Mouse (Mus musculus) E14TG2a.4 (cell line): ENCODE results near the gene Spop.

Experiments
- H3K27me3 ChIP-seq: 2 replicates; pipeline ENCODE4 v1.6.1; 2014; ENCODE audit warnings: low read length, control low read depth; ENCODE audit not compliant: insufficient read depth
- H3K36me3 ChIP-seq: 2 replicates; pipeline ENCODE4 v1.6.1; 2014; ENCODE audit warnings: low read length, control low read depth; ENCODE audit not compliant: insufficient read depth
- H3K4me1 ChIP-seq: replicated peaks from 2 replicates; pipeline ENCODE4 v1.6.1; 2014; ENCODE audit warnings: low read depth, low read length, control low read depth
- H3K4me3 ChIP-seq: replicated peaks from 2 replicates; pipeline ENCODE4 v1.5.1; 2014; ENCODE audit warnings: mild to moderate bottlenecking, low read length
- H3K9me3 ChIP-seq: 2 replicates; pipeline ENCODE4 v1.6.1; 2014; ENCODE audit warnings: low read length, control low read depth
- CTCF ChIP-seq: conservative IDR thresholded peaks from 2 replicates; pipeline ENCODE4 v1.5.1; 2014; ENCODE audit warnings: low read length
- NANOG ChIP-seq: IDR thresholded peaks from 2 replicates; pipeline ENCODE4 v1.6.1; 2014; ENCODE audit warnings: borderline replicate concordance, low read length, mixed read lengths
- POU5F1 ChIP-seq: IDR thresholded peaks from 2 replicates; pipeline ENCODE4 v1.6.1; 2014; ENCODE audit warnings: low read length, borderline replicate concordance

Gene Spop

GRCm38 (mm10) chr11:95431344-95431743 lies 17.5 kb downstream of the Spop start:
- H3K27me3 ChIP-seq = no peaks in the 10 kb centered on the region
- no peak overlapping the region for H3K4me3 ChIP-seq
- H3K4me1 ChIP-seq = no peaks in the 10 kb centered on the region; the same call in 1 of the 2 replicates
- peaks cover 13% of the 10 kb centered on the region; the same call in 1 of the 2 replicates for H3K36me3 ChIP-seq
- TF ChIP-seq CTCF = no peak
- no peak for TF ChIP-seq NANOG
- no peak for TF ChIP-seq POU5F1
- H3K9me3 ChIP-seq = no peaks in the 10 kb centered on the region

- no peak for TF ChIP-seq POU5F1
- peak; percentile 91 for TF ChIP-seq CTCF
- H3K36me3 ChIP-seq = peaks cover 13% of the 10 kb centered on the region; the same call in 1 of the 2 replicates
- no peaks in the 10 kb centered on the region for H3K9me3 ChIP-seq
- no peaks in the 10 kb centered on the region for H3K27me3 ChIP-seq
- H3K4me1 ChIP-seq = no peaks in the 10 kb centered on the region; the same call in 1 of the 2 replicates
- no peak overlapping the region for H3K4me3 ChIP-seq
Observed at GRCm38 (mm10) chr11:95432194-95432593, 18.3 kb downstream of the Spop start.

DNA sequence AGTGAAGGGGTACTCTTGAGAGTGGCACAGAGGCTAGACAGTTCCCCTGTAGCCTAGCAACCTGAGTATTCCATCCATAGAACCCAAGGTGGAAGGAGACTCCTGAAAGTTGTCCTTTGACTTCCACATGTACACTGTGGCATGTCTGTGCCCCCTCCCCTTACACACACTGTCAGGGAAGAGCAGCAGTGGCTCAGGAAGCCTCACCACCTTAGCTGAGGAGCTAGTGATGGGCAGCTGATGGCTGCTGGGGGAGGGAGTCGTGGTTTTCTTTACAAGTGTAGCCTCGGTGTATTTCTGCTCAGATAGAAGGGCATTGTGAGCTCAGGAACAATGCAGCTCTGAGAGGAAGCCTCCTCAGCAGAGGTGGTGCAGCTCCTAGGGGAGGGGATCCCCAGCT lies 31.5 kb downstream of the Spop start:
- peaks cover 21% of the 10 kb centered on the region for H3K4me1 ChIP-seq
- no peaks in the 10 kb centered on the region for H3K9me3 ChIP-seq
- H3K4me3 ChIP-seq = no peak overlapping the region
- no peaks in the 10 kb centered on the region for H3K27me3 ChIP-seq
- 0 out of 2 replicates have a peak, but pooled peaks cover 18% of the 10 kb centered on the region for H3K36me3 ChIP-seq
- TF ChIP-seq CTCF = no peak
- TF ChIP-seq POU5F1 = no peak
- no peak for TF ChIP-seq NANOG

- no peak for TF ChIP-seq POU5F1
- no peak for TF ChIP-seq NANOG
- 0 out of 2 replicates have a peak, but pooled peaks have one; percentile 2 for TF ChIP-seq CTCF
- Histone ChIP-seq H3K9me3 (no peaks in the 10 kb centered on the region), H3K27me3 (no peaks in the 10 kb centered on the region), H3K4me3 (no peak overlapping the region), H3K36me3 (peaks cover 26% of the 10 kb centered on the region; the same call in 1 of the 2 replicates), H3K4me1 (peaks cover 21% of the 10 kb centered on the region)
Observed at GRCm38 (mm10) chr11:95446580-95447305, 32.9 kb downstream of the Spop start.

GRCm38 (mm10) chr11:95448346-95448745 lies 34.5 kb downstream of the Spop start:
- Histone ChIP-seq H3K9me3 (no peaks in the 10 kb centered on the region), H3K27me3 (no peaks in the 10 kb centered on the region), H3K4me3 (no peak overlapping the region), H3K36me3 (peaks cover 28% of the 10 kb centered on the region; the same call in 1 of the 2 replicates), H3K4me1 (peaks cover 21% of the 10 kb centered on the region)
- TF ChIP-seq POU5F1 (no peak), CTCF (no peak), NANOG (no peak)

DNA sequence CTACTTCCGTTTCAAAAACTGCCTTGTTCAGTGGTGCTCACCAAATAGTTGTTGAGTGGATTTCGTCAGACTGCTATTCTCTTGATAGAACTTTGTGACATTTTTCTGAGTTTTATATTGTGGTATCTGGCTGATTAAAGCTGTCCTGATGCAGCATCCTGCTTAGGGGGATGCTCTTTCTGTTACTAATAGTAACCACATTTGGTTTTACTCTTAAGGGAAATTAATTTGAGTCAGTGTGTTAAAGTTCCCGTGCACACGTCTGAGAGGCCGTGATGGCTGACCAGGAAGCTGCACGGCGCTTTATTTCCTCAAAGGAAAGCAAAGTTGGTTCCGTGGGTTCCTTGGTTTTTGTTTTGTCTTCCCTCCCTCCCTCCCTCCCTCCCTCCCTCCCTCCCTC lies 41.5 kb downstream of the Spop start:
- TF ChIP-seq CTCF = no peak
- no peak for TF ChIP-seq POU5F1
- TF ChIP-seq NANOG = no peak
- Histone ChIP-seq H3K4me1 (peaks cover 14% of the 10 kb centered on the region), H3K27me3 (no peaks in the 10 kb centered on the region), H3K4me3 (no peak overlapping the region), H3K36me3 (peaks cover 10% of the 10 kb centered on the region; the same call in 1 of the 2 replicates), H3K9me3 (no peaks in the 10 kb centered on the region)

DNA sequence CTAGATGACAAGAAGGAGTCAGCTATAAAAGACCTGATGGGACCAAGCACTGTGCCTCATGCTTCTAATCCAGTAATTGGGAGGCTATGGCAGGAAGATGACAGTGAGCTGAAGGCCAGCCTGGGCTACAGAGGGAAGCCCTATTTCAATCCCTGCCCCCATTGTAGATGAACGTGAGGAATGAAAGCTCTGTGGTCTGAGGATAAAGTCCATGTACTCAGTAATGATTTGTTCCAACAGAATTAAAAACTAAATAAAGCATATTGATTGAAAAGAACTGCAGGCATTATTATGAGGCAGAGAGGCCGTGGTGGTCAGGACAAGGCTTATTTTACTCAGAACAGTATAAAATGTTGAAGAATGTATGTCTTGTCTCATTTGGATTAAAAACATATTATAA lies 47.0 kb downstream of the Spop start:
- H3K9me3 ChIP-seq = no peaks in the 10 kb centered on the region
- peaks cover 6% of the 10 kb centered on the region; the same call in 1 of the 2 replicates for H3K4me1 ChIP-seq
- no peak for TF ChIP-seq NANOG
- no peak for TF ChIP-seq CTCF
- no peak for TF ChIP-seq POU5F1
- H3K27me3 ChIP-seq = no peaks in the 10 kb centered on the region
- no peak overlapping the region for H3K4me3 ChIP-seq
- peaks cover 3% of the 10 kb centered on the region; the same call in 1 of the 2 replicates for H3K36me3 ChIP-seq

DNA sequence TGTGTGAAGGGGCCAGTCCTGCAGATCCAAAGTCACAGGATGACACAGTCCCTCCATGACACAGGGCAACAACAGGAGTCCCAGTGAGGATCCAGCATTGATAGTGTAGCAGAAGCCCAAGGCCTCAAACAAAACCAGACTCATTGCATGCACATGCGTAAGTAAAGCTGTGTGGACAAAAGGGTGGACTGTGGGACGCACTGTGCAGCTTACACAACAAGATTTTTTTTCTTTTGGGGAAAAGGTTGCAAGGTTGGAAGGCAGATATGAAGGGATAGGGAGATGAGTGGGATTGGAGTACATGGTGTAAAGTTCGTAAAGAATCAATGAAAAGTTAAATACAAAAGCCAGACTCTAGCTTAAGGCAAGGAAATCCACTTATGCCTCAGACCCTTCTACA lies 48.3 kb downstream of the Spop start:
- no peaks in the 10 kb centered on the region for H3K27me3 ChIP-seq
- H3K36me3 ChIP-seq = peaks cover 7% of the 10 kb centered on the region; the same call in 1 of the 2 replicates
- TF ChIP-seq NANOG (no peak), POU5F1 (no peak), CTCF (no peak)
- H3K9me3 ChIP-seq = no peaks in the 10 kb centered on the region
- H3K4me1 ChIP-seq = peaks cover 5% of the 10 kb centered on the region; the same call in 1 of the 2 replicates
- H3K4me3 ChIP-seq = no peak overlapping the region
